Mouse (Mus musculus) central nervous system, embryonic 11.5 days (tissue): ENCODE results near the gene Spc25. TPM values are rescaled to one million over a fixed set of nuclear protein-coding genes. Genes with fewer than 3 reads are reported as not detected.

ENCODE experiments used
- polyA plus RNA-seq: library from polyadenylated mRNA; depleted of rRNA; stranded (reverse); fragments of >200 nt; gene quantifications from 2 replicates; pipeline ENCODE4 v1.2.3, GENCODE M21; 2012; rRNA removed

Spc25 gene
- 108 and 136 TPM in 2 replicates for polyA plus RNA-seq

GRCm38 (mm10) chr2:69205791-69206351 lies at the start of gene Spc25:
TSS of gene Spc25 (minus strand) at chr2:69206194.

GRCm38 (mm10) chr2:69210773-69211172 lies 4.8 kb upstream of the Spc25 start, which contains the start of gene G6pc2:
TSS of gene G6pc2 (plus strand) at chr2:69211073.

Other genes with a start within 250 kb of the Spc25 start
- gene Nostrin, start 70.4 kb downstream of the Spc25 start, polyA plus RNA-seq = 0.81 and 2.0 TPM in 2 replicates
- 0.17 and 0.29 TPM in 2 replicates for gene G6pc2, start 4.9 kb upstream of the Spc25 start, polyA plus RNA-seq
- gene Abcb11, start 136.4 kb upstream of the Spc25 start, polyA plus RNA-seq = 0.04 and 0.10 TPM in 2 replicates
- gene Dhrs9, start 174.3 kb upstream of the Spc25 start, polyA plus RNA-seq = 0.01 TPM in 1 of 2 replicates, not detected in the other